Mouse (Mus musculus) forelimb bud, embryonic 11.5 days (tissue): ENCODE measurements at regions not wholly inside any gene's neighbourhood (a gene's known extent, or its start where the extent isn't known, plus 50 kb on each side); places are given as distances from the start of the nearest gene placed in this dataset.
A peak's percentile ranks its signal among the peaks of the same experiment; 100 is the strongest.

Experiments used
- DNase-seq: peaks from one replicate; pipeline ENCODE4 v3.0.0-alpha.2; 2012; ENCODE audit warnings: low read depth, low spot score

GRCm38 (mm10) chr10:53165036-53165435 lies 172.4 kb upstream of the Pln start:
- no peak for DNase-seq

GRCm38 (mm10) chr10:53167767-53168166 lies 169.7 kb upstream of the Pln start:
- no peak for DNase-seq

GRCm38 (mm10) chr10:53174038-53174564 lies 163.4 kb upstream of the Pln start:
- peak; percentile 53 for DNase-seq

- no peak for DNase-seq
Measured at GRCm38 (mm10) chr10:53175946-53176345, 161.5 kb upstream of the Pln start.

- no peak for DNase-seq
Measured at GRCm38 (mm10) chr10:53178561-53178960, 158.9 kb upstream of the Pln start.

- no peak for DNase-seq
Measured at GRCm38 (mm10) chr10:53179109-53179508, 158.4 kb upstream of the Pln start.

GRCm38 (mm10) chr10:53180751-53181151 lies 156.7 kb upstream of the Pln start:
- no peak for DNase-seq

GRCm38 (mm10) chr10:53181413-53181812 lies 156.1 kb upstream of the Pln start:
- no peak for DNase-seq

GRCm38 (mm10) chr10:53208466-53208865 lies 129.0 kb upstream of the Pln start:
- DNase-seq = no peak

GRCm38 (mm10) chr10:53209916-53210315 lies 127.6 kb upstream of the Pln start:
- no peak for DNase-seq
